Mouse (Mus musculus): ENCODE data around the gene Akirin2. TPM values are rescaled to one million over a fixed set of nuclear protein-coding genes. Genes with fewer than 3 reads are reported as not detected.

Akirin2 gene
- polyA plus RNA-seq, 1 experiment from 2014 or later = 84.6 TPM

DNA sequence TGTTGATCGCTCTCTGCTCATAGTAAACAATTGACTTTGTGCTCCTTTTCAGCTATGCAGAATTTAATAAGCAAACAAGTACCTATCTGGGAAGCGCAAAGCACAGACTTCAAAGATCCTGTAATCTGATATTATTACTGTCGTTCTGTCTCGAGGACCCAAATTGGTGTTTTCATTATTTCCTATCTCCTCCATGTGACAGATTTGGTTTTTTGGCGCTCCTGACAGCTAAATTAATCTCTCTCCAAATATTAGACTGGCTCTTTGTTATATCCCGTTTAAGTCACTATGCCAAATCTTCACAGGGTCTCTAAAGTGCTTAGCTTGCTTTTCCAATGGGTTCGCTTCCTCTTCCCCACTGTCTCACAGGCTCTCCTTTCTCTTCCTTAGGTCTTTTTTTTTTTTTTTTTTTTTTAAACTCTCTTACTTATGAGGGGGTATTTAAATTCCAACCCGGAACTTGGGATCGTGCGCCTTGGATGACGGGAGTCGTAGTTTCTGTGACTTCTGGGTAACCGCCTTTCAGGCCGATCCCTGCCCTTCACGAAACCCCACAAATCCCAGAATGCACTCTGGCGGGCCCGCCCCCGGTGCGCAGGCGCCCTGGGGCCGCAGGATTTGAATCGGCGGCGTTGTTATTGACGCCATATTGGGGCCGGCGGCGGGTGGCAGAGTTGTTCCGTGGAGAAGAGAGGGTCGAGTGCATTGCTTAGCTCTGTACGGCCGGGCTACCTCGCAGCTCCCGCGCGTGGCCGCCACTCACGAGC lies 573 bp upstream of the Akirin2 start:
- H3K4me3 ChIP-seq (ENCODE audit: low read depth, low read length) = peak overlapping the region; percentile 99
- no peaks in the 10 kb centered on the region for H3K9me3 ChIP-seq (replicated peaks; ENCODE audit: control insufficient read depth, low read length)
- peak overlapping the region; percentile 87 for H3K27ac ChIP-seq (replicated peaks; ENCODE audit: low read depth, low read length)
- H3K9ac ChIP-seq (replicated peaks; ENCODE audit: low read length) = peak overlapping the region; percentile 97
- DNase-seq (ENCODE audit: low spot score) (peak; percentile 98), ATAC-seq (replicated peaks; ENCODE audit: insufficient number of reproducible peaks, low FRiP score, low TSS enrichment, low read depth) (peak; percentile 93)
- no peaks in the 10 kb centered on the region for H3K4me1 ChIP-seq (ENCODE audit: control insufficient read depth, insufficient read depth, low read length)
- no peaks in the 10 kb centered on the region for H3K27me3 ChIP-seq (ENCODE audit: control insufficient read depth, insufficient read depth, low read length)
- no peaks in the 10 kb centered on the region for H3K36me3 ChIP-seq (replicated peaks; ENCODE audit: control insufficient read depth, insufficient read depth, low read depth, low read length)
- H3K4me2 ChIP-seq (ENCODE audit: low read depth, low read length) = peak overlapping the region; percentile 32
- WGBS = 3% methylated on average over 32 of the region's 38 CpGs

DNA sequence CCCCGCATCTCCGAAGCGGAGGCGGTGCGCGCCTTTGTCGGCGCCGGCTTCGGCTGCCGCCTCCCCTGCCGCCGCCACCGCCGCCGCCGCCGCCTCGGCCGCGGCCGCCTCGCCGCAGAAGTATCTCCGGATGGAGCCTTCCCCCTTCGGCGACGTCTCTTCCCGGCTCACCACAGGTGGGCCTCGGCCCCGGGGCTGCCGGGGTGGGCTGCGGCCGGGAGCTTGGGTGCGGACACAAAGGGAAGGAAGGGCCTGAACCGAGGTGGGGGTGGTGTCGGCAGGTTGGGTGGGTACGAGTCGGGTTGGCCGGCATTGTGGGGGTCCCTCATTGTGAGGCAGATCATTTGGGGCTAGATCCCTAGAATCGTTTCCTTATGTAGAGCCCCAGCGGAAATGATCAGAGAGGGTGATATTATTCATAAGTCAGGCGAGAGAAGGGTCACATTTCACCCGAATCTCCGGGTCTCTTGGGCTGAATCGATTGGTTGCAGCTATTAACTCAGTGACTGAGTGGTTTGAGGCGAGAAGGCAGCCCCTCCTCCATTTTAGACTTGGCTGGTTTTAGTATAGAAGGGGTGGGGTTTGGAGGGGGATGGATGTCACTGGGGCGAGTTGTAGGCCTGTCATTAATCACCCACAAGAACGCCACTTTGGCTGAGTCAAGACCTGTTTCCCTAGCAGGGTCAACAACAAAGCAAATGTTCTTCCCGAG lies 517 bp downstream of the Akirin2 start:
- Histone ChIP-seq H3K9me3 (replicated peaks; ENCODE audit: control insufficient read depth, low read length) (no peaks in the 10 kb centered on the region), H3K4me2 (ENCODE audit: low read depth, low read length) (peak overlapping the region; percentile 30), H3K36me3 (replicated peaks; ENCODE audit: control insufficient read depth, insufficient read depth, low read depth, low read length) (no peaks in the 10 kb centered on the region), H3K4me3 (ENCODE audit: low read depth, low read length) (peak overlapping the region; percentile 99), H3K4me1 (ENCODE audit: control insufficient read depth, insufficient read depth, low read length) (peaks cover 2% of the 10 kb centered on the region; the same call in 1 of the 2 replicates), H3K27ac (replicated peaks; ENCODE audit: low read depth, low read length) (peak overlapping the region; percentile 87), H3K9ac (replicated peaks; ENCODE audit: low read length) (peak overlapping the region; percentile 97), H3K27me3 (ENCODE audit: control insufficient read depth, insufficient read depth, low read length) (no peaks in the 10 kb centered on the region)
- DNase-seq (ENCODE audit: low spot score) (peak; percentile 83), ATAC-seq (replicated peaks; ENCODE audit: insufficient number of reproducible peaks, low FRiP score, low TSS enrichment, low read depth) (peak; percentile 79)
- WGBS = 0% methylated on average over 29 of the region's 50 CpGs

DNA sequence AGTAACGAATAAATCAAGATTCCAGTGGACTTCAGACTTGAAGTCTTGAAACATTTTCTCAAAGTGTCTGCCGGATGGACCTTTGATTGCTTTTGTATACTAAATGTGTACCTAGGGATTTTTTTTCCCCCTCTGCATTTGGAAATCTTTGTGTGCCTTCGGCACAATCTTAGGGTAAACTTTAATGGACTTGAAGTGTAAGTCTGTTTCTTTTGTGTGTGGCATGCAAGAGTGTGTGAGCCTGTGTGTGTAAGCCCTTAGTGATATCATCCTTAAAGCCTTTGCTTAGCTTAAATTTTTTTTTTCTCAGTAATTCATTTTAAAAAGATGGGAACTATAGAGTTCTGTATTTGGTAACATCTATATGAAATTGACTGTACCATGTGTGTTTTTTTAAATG lies 1.2 kb downstream of the Akirin2 start:
- no peak for DNase-seq (ENCODE audit: low spot score)

DNA sequence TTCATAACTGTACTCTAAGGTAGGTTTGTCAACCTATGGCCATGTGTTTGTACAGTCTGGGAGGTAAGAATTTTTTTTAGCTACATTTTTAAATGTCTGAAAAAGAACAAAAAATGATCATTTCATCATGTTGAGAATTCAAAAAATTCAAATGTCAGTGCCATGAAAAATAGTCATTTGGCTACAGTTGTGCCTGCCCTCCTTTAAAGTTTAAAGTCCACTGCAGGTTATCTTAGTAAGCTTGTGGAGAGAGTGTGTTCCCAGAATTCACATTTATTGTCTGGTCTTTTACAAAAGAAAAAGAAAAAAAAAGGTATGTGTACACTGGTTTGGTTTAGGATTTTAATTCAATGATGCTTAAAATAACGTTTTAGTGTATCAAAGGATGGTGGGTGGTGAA lies 3.9 kb downstream of the Akirin2 start:
- Histone ChIP-seq H3K9me3 (replicated peaks; ENCODE audit: control insufficient read depth, low read length) (no peaks in the 10 kb centered on the region), H3K4me1 (ENCODE audit: control insufficient read depth, insufficient read depth, low read length) (peaks cover 2% of the 10 kb centered on the region; the same call in 1 of the 2 replicates), H3K4me2 (ENCODE audit: low read depth, low read length) (no peak overlapping the region), H3K9ac (replicated peaks; ENCODE audit: low read length) (no peak overlapping the region), H3K36me3 (replicated peaks; ENCODE audit: control insufficient read depth, insufficient read depth, low read depth, low read length) (no peaks in the 10 kb centered on the region), H3K27ac (replicated peaks; ENCODE audit: low read depth, low read length) (no peak overlapping the region), H3K27me3 (ENCODE audit: control insufficient read depth, insufficient read depth, low read length) (no peaks in the 10 kb centered on the region), H3K4me3 (ENCODE audit: low read depth, low read length) (no peak overlapping the region)
- 57% methylated on average over 1 of the region's 1 CpGs for WGBS
- ATAC-seq (replicated peaks; ENCODE audit: insufficient number of reproducible peaks, low FRiP score, low TSS enrichment, low read depth) (no peak), DNase-seq (ENCODE audit: low spot score) (no peak)

More for the DNA sequence above, 1.2 kb downstream of the Akirin2 start:
- H3K4me3 ChIP-seq (ENCODE audit: low read depth, low read length) = peak overlapping the region; percentile 99
- no peak for ATAC-seq (replicated peaks; ENCODE audit: insufficient number of reproducible peaks, low FRiP score, low TSS enrichment, low read depth)
- no peak overlapping the region for H3K27ac ChIP-seq (replicated peaks; ENCODE audit: low read depth, low read length)
- H3K36me3 ChIP-seq (replicated peaks; ENCODE audit: control insufficient read depth, insufficient read depth, low read depth, low read length) = no peaks in the 10 kb centered on the region
- no peaks in the 10 kb centered on the region for H3K9me3 ChIP-seq (replicated peaks; ENCODE audit: control insufficient read depth, low read length)
- WGBS = 24% methylated on average over 3 of the region's 3 CpGs
- peak overlapping the region; percentile 30 for H3K4me2 ChIP-seq (ENCODE audit: low read depth, low read length)
- no peak overlapping the region for H3K9ac ChIP-seq (replicated peaks; ENCODE audit: low read length)
- no peaks in the 10 kb centered on the region for H3K27me3 ChIP-seq (ENCODE audit: control insufficient read depth, insufficient read depth, low read length)
- H3K4me1 ChIP-seq (ENCODE audit: control insufficient read depth, insufficient read depth, low read length) = peaks cover 2% of the 10 kb centered on the region; the same call in 1 of the 2 replicates

DNA sequence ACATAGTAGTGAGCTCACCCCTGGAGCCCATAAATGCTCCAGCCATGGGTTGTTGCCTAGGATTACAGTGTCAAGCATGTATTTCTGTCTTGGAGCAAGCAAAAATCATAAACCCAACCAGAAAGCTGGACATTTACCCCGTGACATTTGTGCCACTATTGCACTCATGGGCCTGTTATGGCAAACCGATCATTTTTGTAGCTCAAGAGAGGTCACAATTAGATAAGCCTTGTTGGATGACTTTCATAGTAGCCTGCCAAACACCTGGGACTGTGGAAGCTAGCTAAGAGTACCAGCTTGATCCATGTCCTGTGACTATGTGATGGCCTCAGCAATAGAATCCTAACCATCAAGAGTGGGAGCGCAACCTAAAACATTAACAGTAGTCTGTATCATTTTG lies 4.9 kb downstream of the Akirin2 start:
- no peak for ATAC-seq (replicated peaks; ENCODE audit: insufficient number of reproducible peaks, low FRiP score, low TSS enrichment, low read depth)
- Histone ChIP-seq H3K27ac (replicated peaks; ENCODE audit: low read depth, low read length) (no peak overlapping the region), H3K9me3 (replicated peaks; ENCODE audit: control insufficient read depth, low read length) (no peaks in the 10 kb centered on the region), H3K27me3 (ENCODE audit: control insufficient read depth, insufficient read depth, low read length) (no peaks in the 10 kb centered on the region), H3K4me1 (ENCODE audit: control insufficient read depth, insufficient read depth, low read length) (peaks cover 2% of the 10 kb centered on the region; the same call in 1 of the 2 replicates), H3K9ac (replicated peaks; ENCODE audit: low read length) (no peak overlapping the region), H3K36me3 (replicated peaks; ENCODE audit: control insufficient read depth, insufficient read depth, low read depth, low read length) (no peaks in the 10 kb centered on the region), H3K4me3 (ENCODE audit: low read depth, low read length) (no peak overlapping the region), H3K4me2 (ENCODE audit: low read depth, low read length) (no peak overlapping the region)
- 96% methylated on average over 3 of the region's 3 CpGs for WGBS
- no peak for DNase-seq (ENCODE audit: low spot score)

DNA sequence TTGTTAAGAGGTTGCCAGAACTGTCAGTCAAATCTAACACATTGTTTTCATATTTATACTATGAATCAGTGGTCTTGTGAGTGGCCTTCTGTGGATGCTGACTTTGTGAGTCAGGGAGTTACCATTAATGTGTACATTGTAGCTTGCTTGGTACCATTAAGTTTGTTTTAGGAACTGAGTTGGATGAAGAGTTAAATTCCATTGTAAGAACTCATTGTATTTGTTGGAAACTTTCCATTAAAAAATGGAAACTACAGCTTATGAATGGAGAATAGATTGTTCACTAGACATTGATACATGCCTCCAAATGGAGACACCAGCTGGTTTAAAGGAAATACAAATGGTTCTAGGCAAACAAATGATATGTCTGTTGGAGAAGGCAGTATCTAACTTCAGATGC lies 5.4 kb downstream of the Akirin2 start:
- Histone ChIP-seq H3K27me3 (ENCODE audit: control insufficient read depth, insufficient read depth, low read length) (no peaks in the 10 kb centered on the region), H3K36me3 (replicated peaks; ENCODE audit: control insufficient read depth, insufficient read depth, low read depth, low read length) (no peaks in the 10 kb centered on the region), H3K27ac (replicated peaks; ENCODE audit: low read depth, low read length) (no peak overlapping the region), H3K4me1 (ENCODE audit: control insufficient read depth, insufficient read depth, low read length) (peaks cover 2% of the 10 kb centered on the region; the same call in 1 of the 2 replicates), H3K9ac (replicated peaks; ENCODE audit: low read length) (no peak overlapping the region), H3K4me3 (ENCODE audit: low read depth, low read length) (no peak overlapping the region), H3K9me3 (replicated peaks; ENCODE audit: control insufficient read depth, low read length) (no peaks in the 10 kb centered on the region), H3K4me2 (ENCODE audit: low read depth, low read length) (no peak overlapping the region)
- DNase-seq (ENCODE audit: low spot score) (no peak), ATAC-seq (replicated peaks; ENCODE audit: insufficient number of reproducible peaks, low FRiP score, low TSS enrichment, low read depth) (no peak)

DNA sequence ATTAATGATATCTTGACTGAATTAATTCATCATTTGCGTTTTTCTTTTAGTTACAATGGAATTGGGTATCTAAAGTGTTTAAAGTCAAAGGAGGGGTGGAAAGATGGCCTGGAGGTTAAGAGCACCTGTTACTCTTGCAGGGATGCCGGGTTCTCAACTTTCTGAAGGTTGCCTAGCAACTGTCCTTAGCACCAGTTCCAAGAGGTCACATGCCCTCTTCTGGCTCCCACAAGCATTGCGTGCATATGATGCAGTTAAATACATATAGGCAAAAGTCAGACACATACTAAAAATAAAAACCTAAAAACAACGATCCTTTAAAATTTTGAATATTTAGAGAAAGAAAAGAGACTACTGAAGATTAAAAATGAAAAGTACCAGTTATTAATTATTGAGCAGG lies 10.2 kb downstream of the Akirin2 start:
- H3K27ac ChIP-seq (replicated peaks; ENCODE audit: low read depth, low read length) = no peak overlapping the region
- no peak overlapping the region for H3K4me2 ChIP-seq (ENCODE audit: low read depth, low read length)
- ATAC-seq (replicated peaks; ENCODE audit: insufficient number of reproducible peaks, low FRiP score, low TSS enrichment, low read depth) = no peak
- peaks cover 4% of the 10 kb centered on the region; the same call in 1 of the 2 replicates for H3K36me3 ChIP-seq (replicated peaks; ENCODE audit: control insufficient read depth, insufficient read depth, low read depth, low read length)
- WGBS = 54% methylated on average over 4 of the region's 4 CpGs
- H3K9me3 ChIP-seq (replicated peaks; ENCODE audit: control insufficient read depth, low read length) = no peaks in the 10 kb centered on the region
- H3K9ac ChIP-seq (replicated peaks; ENCODE audit: low read length) = no peak overlapping the region
- H3K27me3 ChIP-seq (ENCODE audit: control insufficient read depth, insufficient read depth, low read length) = no peaks in the 10 kb centered on the region
- H3K4me3 ChIP-seq (ENCODE audit: low read depth, low read length) = no peak overlapping the region
- H3K4me1 ChIP-seq (ENCODE audit: control insufficient read depth, insufficient read depth, low read length) = no peaks in the 10 kb centered on the region
- peak; percentile 73 for DNase-seq (ENCODE audit: low spot score)

DNA sequence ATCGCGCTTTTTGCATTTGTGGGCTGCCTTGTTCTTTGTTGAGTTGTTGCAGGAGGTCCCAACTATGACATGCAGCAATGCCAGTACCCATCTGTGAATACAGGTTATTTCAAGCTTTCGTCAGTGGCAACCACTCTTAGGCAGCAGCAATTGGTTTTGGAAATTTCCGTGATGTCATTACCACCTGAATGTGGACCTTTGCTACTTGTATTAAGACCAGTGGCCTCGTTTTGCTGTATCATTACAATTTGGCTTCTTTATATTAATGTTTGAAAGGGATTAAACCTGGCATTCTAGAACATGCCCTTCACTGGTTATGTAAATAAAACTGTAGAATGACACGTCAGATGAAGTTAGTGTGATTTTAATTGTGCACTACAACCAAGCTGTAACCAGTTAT lies 15.5 kb downstream of the Akirin2 start:
- no peak for DNase-seq (ENCODE audit: low spot score)
- Histone ChIP-seq H3K36me3 (replicated peaks; ENCODE audit: control insufficient read depth, insufficient read depth, low read depth, low read length) (peaks cover 8% of the 10 kb centered on the region; the same call in 1 of the 2 replicates), H3K9ac (replicated peaks; ENCODE audit: low read length) (no peak overlapping the region), H3K9me3 (replicated peaks; ENCODE audit: control insufficient read depth, low read length) (no peaks in the 10 kb centered on the region), H3K4me2 (ENCODE audit: low read depth, low read length) (no peak overlapping the region), H3K4me3 (ENCODE audit: low read depth, low read length) (no peak overlapping the region), H3K27me3 (ENCODE audit: control insufficient read depth, insufficient read depth, low read length) (no peaks in the 10 kb centered on the region), H3K27ac (replicated peaks; ENCODE audit: low read depth, low read length) (no peak overlapping the region), H3K4me1 (ENCODE audit: control insufficient read depth, insufficient read depth, low read length) (no peaks in the 10 kb centered on the region)
- 90% methylated on average over 6 of the region's 6 CpGs for WGBS
- no peak for ATAC-seq (replicated peaks; ENCODE audit: insufficient number of reproducible peaks, low FRiP score, low TSS enrichment, low read depth)

All from embryonic facial prominence, embryonic 11.5 days (tissue).